Mouse (Mus musculus): ENCODE measurements around the gene Pou2f1. TPM values are rescaled to one million over a fixed set of nuclear protein-coding genes. Genes with fewer than 3 reads are reported as not detected.

Pou2f1 gene
- polyA plus RNA-seq, 1 experiment from 2014 or later = 27.6 TPM

GRCm38 (mm10) chr1:165845366-165845765 lies 157.1 kb downstream of the Pou2f1 start:
- Histone ChIP-seq H3K9me3 (no peaks in the 10 kb centered on the region), H3K27ac (replicated peaks) (no peak overlapping the region), H3K36me3 (no peaks in the 10 kb centered on the region), H3K27me3 (peaks cover 60% of the 10 kb centered on the region), H3K9ac (replicated peaks) (peak overlapping the region; percentile 58; the same call in 1 of the 2 replicates), H3K4me1 (peaks cover 34% of the 10 kb centered on the region), H3K4me2 (replicated peaks) (peak overlapping the region; percentile 99), H3K4me3 (peak overlapping the region; percentile 51)
- 7% methylated on average over 14 of the region's 14 CpGs for WGBS
- ATAC-seq (ENCODE audit: low FRiP score, low read depth) = no peak

DNA sequence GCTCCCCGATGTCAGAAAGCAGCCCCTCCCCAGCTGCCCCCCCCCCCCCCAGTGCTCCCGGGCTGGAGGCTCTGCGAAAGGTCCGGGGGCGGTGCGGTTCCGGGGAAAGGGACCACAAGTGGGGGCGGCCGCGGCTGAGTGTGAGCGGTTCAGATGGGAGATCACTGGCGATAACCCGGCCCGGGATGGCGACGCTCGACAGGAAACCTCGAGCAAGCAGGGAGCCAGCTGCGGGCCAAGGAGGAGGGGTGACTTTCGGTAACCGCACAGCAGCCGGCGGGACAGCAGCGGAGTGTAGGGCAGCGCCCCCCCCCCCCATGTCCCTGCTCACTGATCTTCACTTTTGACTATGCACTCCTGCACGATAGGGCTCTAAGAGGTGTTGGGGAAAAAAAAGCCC lies 157.5 kb downstream of the Pou2f1 start:
- H3K9me3 ChIP-seq = no peaks in the 10 kb centered on the region
- peak overlapping the region; percentile 58 for H3K9ac ChIP-seq (replicated peaks)
- peak overlapping the region; percentile 99 for H3K4me2 ChIP-seq (replicated peaks)
- H3K27ac ChIP-seq (replicated peaks) = no peak overlapping the region
- peaks cover 34% of the 10 kb centered on the region for H3K4me1 ChIP-seq
- H3K36me3 ChIP-seq = no peaks in the 10 kb centered on the region
- H3K27me3 ChIP-seq = peaks cover 63% of the 10 kb centered on the region
- 1% methylated on average over 24 of the region's 26 CpGs for WGBS
- ATAC-seq (ENCODE audit: low FRiP score, low read depth) = peak; percentile 42
- peak overlapping the region; percentile 51 for H3K4me3 ChIP-seq

- peak; percentile 65 for ATAC-seq (ENCODE audit: low FRiP score, low read depth)
- Histone ChIP-seq H3K27me3 (peaks cover 67% of the 10 kb centered on the region), H3K9me3 (no peaks in the 10 kb centered on the region), H3K4me1 (peaks cover 34% of the 10 kb centered on the region), H3K9ac (replicated peaks) (peak overlapping the region; percentile 58), H3K4me3 (peak overlapping the region; percentile 51), H3K4me2 (replicated peaks) (peak overlapping the region; percentile 99), H3K36me3 (no peaks in the 10 kb centered on the region), H3K27ac (replicated peaks) (no peak overlapping the region)
- WGBS = 3% methylated on average over 19 of the region's 20 CpGs
Measured at GRCm38 (mm10) chr1:165844466-165844951, 158.0 kb downstream of the Pou2f1 start.

- Histone ChIP-seq H3K4me1 (peaks cover 30% of the 10 kb centered on the region), H3K27ac (replicated peaks) (no peak overlapping the region), H3K36me3 (no peaks in the 10 kb centered on the region), H3K4me2 (replicated peaks) (no peak overlapping the region), H3K9ac (replicated peaks) (no peak overlapping the region), H3K9me3 (no peaks in the 10 kb centered on the region), H3K27me3 (peaks cover 74% of the 10 kb centered on the region), H3K4me3 (no peak overlapping the region)
- ATAC-seq (ENCODE audit: low FRiP score, low read depth) = no peak
- 81% methylated on average over 3 of the region's 3 CpGs for WGBS
Measured at GRCm38 (mm10) chr1:165843586-165843985, 158.9 kb downstream of the Pou2f1 start.

GRCm38 (mm10) chr1:165842170-165842569 lies 160.3 kb downstream of the Pou2f1 start:
- peaks cover 38% of the 10 kb centered on the region for H3K4me1 ChIP-seq
- peaks cover 77% of the 10 kb centered on the region for H3K27me3 ChIP-seq
- no peak overlapping the region for H3K9ac ChIP-seq (replicated peaks)

GRCm38 (mm10) chr1:165840548-165841230 lies 161.8 kb downstream of the Pou2f1 start:
- H3K4me2 ChIP-seq (replicated peaks) = peak overlapping the region; percentile 71
- 9% methylated on average over 31 of the region's 31 CpGs for WGBS
- H3K4me1 ChIP-seq = peaks cover 39% of the 10 kb centered on the region
- H3K9ac ChIP-seq (replicated peaks) = peak overlapping the region; percentile 55
- no peak overlapping the region for H3K27ac ChIP-seq (replicated peaks)
- H3K36me3 ChIP-seq = no peaks in the 10 kb centered on the region
- H3K27me3 ChIP-seq = peaks cover 71% of the 10 kb centered on the region
- no peaks in the 10 kb centered on the region for H3K9me3 ChIP-seq
- peak; percentile 55; the same call in 1 of the 2 replicates for ATAC-seq (ENCODE audit: low FRiP score, low read depth)
- H3K4me3 ChIP-seq = peak overlapping the region; percentile 42

More at GRCm38 (mm10) chr1:165842170-165842569, 160.3 kb downstream of the Pou2f1 start:
- Histone ChIP-seq H3K27ac (replicated peaks) (no peak overlapping the region), H3K4me3 (no peak overlapping the region), H3K36me3 (no peaks in the 10 kb centered on the region), H3K9me3 (no peaks in the 10 kb centered on the region), H3K4me2 (replicated peaks) (no peak overlapping the region)
- ATAC-seq (ENCODE audit: low FRiP score, low read depth) = no peak
- 62% methylated on average over 7 of the region's 7 CpGs for WGBS

- H3K27me3 ChIP-seq = peaks cover 60% of the 10 kb centered on the region
- 67% methylated on average over 4 of the region's 4 CpGs for WGBS
- ATAC-seq (ENCODE audit: low FRiP score, low read depth) = no peak
Measured at GRCm38 (mm10) chr1:165839201-165839600, 163.3 kb downstream of the Pou2f1 start.

GRCm38 (mm10) chr1:165837546-165837945 lies 164.9 kb downstream of the Pou2f1 start:
- no peak overlapping the region; the same call in 1 of the 2 replicates for H3K9ac ChIP-seq (replicated peaks)
- 27% methylated on average over 8 of the region's 8 CpGs for WGBS
- H3K4me2 ChIP-seq (replicated peaks) = no peak overlapping the region
- H3K27me3 ChIP-seq = peaks cover 43% of the 10 kb centered on the region
- peak overlapping the region; percentile 39 for H3K27ac ChIP-seq (replicated peaks)
- ATAC-seq (ENCODE audit: low FRiP score, low read depth) = no peak
- no peaks in the 10 kb centered on the region for H3K36me3 ChIP-seq
- H3K9me3 ChIP-seq = no peaks in the 10 kb centered on the region
- peaks cover 39% of the 10 kb centered on the region for H3K4me1 ChIP-seq
- no peak overlapping the region for H3K4me3 ChIP-seq

More at GRCm38 (mm10) chr1:165839201-165839600, 163.3 kb downstream of the Pou2f1 start:
- no peaks in the 10 kb centered on the region for H3K36me3 ChIP-seq
- H3K9me3 ChIP-seq = no peaks in the 10 kb centered on the region
- no peak overlapping the region for H3K4me2 ChIP-seq (replicated peaks)
- no peak overlapping the region for H3K27ac ChIP-seq (replicated peaks)
- H3K4me1 ChIP-seq = peaks cover 31% of the 10 kb centered on the region
- H3K9ac ChIP-seq (replicated peaks) = no peak overlapping the region
- H3K4me3 ChIP-seq = no peak overlapping the region

GRCm38 (mm10) chr1:165836461-165836860 lies 166.0 kb downstream of the Pou2f1 start:
- Histone ChIP-seq H3K36me3 (no peaks in the 10 kb centered on the region), H3K4me3 (no peak overlapping the region), H3K27ac (replicated peaks) (no peak overlapping the region), H3K4me1 (peaks cover 35% of the 10 kb centered on the region), H3K27me3 (peaks cover 36% of the 10 kb centered on the region), H3K9me3 (no peaks in the 10 kb centered on the region), H3K4me2 (replicated peaks) (no peak overlapping the region), H3K9ac (replicated peaks) (no peak overlapping the region)
- WGBS = 36% methylated on average over 6 of the region's 6 CpGs
- ATAC-seq (ENCODE audit: low FRiP score, low read depth) = no peak

DNA sequence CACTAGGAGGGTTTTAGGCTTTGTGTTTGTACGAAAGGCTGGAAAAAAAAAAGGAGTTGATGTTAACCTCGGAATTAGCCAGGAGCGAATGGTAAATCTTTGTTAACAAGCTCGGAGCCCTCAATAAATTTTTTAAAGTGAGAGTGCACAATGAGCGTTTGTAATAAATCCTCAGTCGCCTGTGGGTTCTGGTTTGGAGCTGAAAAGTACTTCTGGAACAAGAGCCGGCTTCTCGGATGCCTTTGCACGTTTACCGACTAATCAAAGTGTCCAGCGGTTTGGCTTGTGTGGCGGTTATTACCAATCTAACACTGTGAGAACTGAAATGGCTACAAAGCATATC lies 167.9 kb downstream of the Pou2f1 start:
- peak overlapping the region; percentile 44 for H3K4me2 ChIP-seq (replicated peaks)
- no peak for ATAC-seq (ENCODE audit: low FRiP score, low read depth)
- peak overlapping the region; percentile 28 for H3K9ac ChIP-seq (replicated peaks)
- peak overlapping the region; percentile 81 for H3K27ac ChIP-seq (replicated peaks)
- WGBS = 21% methylated on average over 12 of the region's 12 CpGs
- H3K36me3 ChIP-seq = no peaks in the 10 kb centered on the region
- H3K9me3 ChIP-seq = no peaks in the 10 kb centered on the region
- peaks cover 26% of the 10 kb centered on the region for H3K27me3 ChIP-seq
- H3K4me1 ChIP-seq = peaks cover 27% of the 10 kb centered on the region
- H3K4me3 ChIP-seq = peak overlapping the region; percentile 14; the same call in 1 of the 2 replicates

DNA sequence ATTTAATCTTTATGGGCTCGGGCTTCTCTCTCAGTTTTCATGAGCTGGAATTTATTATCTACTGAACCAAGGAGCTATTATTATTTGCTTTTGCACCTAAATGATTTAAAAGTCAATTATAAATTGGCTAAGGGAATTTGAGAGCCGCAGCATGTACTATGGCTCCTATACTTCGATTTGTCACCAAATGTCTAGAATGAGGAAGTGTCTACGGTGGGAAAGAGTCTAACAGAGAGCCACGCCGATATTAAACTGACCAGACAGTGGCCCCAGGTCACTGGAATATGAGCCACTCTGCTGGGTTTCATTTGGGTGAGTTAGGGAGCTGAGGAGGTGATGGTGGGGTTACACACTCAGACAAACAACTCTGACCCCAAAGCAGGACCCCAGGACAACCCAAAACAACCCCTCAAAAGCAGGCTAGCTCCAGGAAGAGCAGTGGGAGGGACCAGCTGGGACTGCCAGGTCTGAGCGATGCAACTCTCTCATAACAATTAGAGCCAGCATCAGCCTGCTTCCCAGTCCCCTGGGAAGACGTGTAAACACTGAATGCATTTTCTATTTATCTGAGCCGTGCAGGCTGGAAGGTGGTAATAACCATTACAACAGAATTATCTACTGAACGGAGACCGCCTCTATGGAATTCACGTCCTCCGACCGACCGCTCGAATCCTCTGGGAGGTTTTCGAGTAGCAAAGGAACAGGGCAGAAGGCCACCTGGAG lies 168.4 kb downstream of the Pou2f1 start:
- H3K27ac ChIP-seq (replicated peaks) = peak overlapping the region; percentile 81
- H3K27me3 ChIP-seq = peaks cover 21% of the 10 kb centered on the region
- peak overlapping the region; percentile 44 for H3K4me2 ChIP-seq (replicated peaks)
- peak; percentile 82 for ATAC-seq (ENCODE audit: low FRiP score, low read depth)
- no peaks in the 10 kb centered on the region for H3K36me3 ChIP-seq
- 16% methylated on average over 17 of the region's 17 CpGs for WGBS
- H3K9me3 ChIP-seq = no peaks in the 10 kb centered on the region
- peak overlapping the region; percentile 28 for H3K9ac ChIP-seq (replicated peaks)
- H3K4me1 ChIP-seq = peaks cover 27% of the 10 kb centered on the region
- peak overlapping the region; percentile 14; the same call in 1 of the 2 replicates for H3K4me3 ChIP-seq

GRCm38 (mm10) chr1:165833244-165833643 lies 169.2 kb downstream of the Pou2f1 start:
- Histone ChIP-seq H3K9ac (replicated peaks) (no peak overlapping the region), H3K27ac (replicated peaks) (peak overlapping the region; percentile 54), H3K9me3 (no peaks in the 10 kb centered on the region), H3K27me3 (peaks cover 18% of the 10 kb centered on the region), H3K4me3 (no peak overlapping the region), H3K36me3 (no peaks in the 10 kb centered on the region), H3K4me1 (peaks cover 27% of the 10 kb centered on the region), H3K4me2 (replicated peaks) (no peak overlapping the region)
- ATAC-seq (ENCODE audit: low FRiP score, low read depth) = peak; percentile 8; the same call in 1 of the 2 replicates
- WGBS = 44% methylated on average over 4 of the region's 4 CpGs

All from midbrain, embryonic 12.5 days (tissue).